Mouse (Mus musculus) heart, embryonic 12.5 days (tissue): ENCODE data around the gene Ccdc170. TPM values are rescaled to one million over a fixed set of nuclear protein-coding genes. Genes with fewer than 3 reads are reported as not detected.

ENCODE experiments used
- ATAC-seq: fragments of 200-750 bp; cut with Nextera tagmentation; 2 replicates; pipeline ENCODE4 v1.8.0; 2017; ENCODE audit warnings: moderate TSS enrichment, moderate library complexity; ENCODE audit not compliant: insufficient number of reproducible peaks, low FRiP score
- H3K27ac ChIP-seq: fragments of 300-500 bp; sonication (generic); 2 replicates; pipeline ENCODE4 v1.5.1; 2016; ENCODE audit warnings: mild to moderate bottlenecking, moderate library complexity; ENCODE audit not compliant: poor library complexity, severe bottlenecking
- H3K27me3 ChIP-seq: fragments of 300-500 bp; sonication (generic); replicated peaks from 2 replicates; pipeline ENCODE4 v1.6.1; 2016; ENCODE audit warnings: mild to moderate bottlenecking, moderate library complexity
- H3K36me3 ChIP-seq: fragments of 300-500 bp; sonication (generic); 2 replicates; pipeline ENCODE4 v1.6.1; 2016; ENCODE audit warnings: mild to moderate bottlenecking, moderate library complexity
- H3K4me1 ChIP-seq: fragments of 300-500 bp; sonication (generic); replicated peaks from 2 replicates; pipeline ENCODE4 v1.6.1; 2016; ENCODE audit warnings: mild to moderate bottlenecking
- H3K4me2 ChIP-seq: fragments of 300-500 bp; sonication (generic); 2 replicates; pipeline ENCODE4 v1.6.1; 2016; ENCODE audit warnings: mild to moderate bottlenecking, moderate library complexity
- H3K4me3 ChIP-seq: fragments of 300-500 bp; sonication (generic); 2 replicates; pipeline ENCODE4 v1.5.1; 2016; ENCODE audit warnings: mild to moderate bottlenecking
- H3K9ac ChIP-seq: fragments of 300-500 bp; sonication (generic); 2 replicates; pipeline ENCODE4 v1.6.1; 2016; ENCODE audit warnings: mild to moderate bottlenecking, moderate library complexity
- H3K9me3 ChIP-seq: fragments of 300-500 bp; sonication (generic); replicated peaks from 2 replicates; pipeline ENCODE4 v1.6.1; 2016; ENCODE audit warnings: mild to moderate bottlenecking, moderate library complexity
- WGBS: fragments of 180-500 bp; shearing (Covaris S2); methylation state at CpG from one replicate; pipeline ENCODE4 v1.1.7; 2016; 5-methylcytosine and 5-hydroxymethylcytosine counted together
- polyA plus RNA-seq: library from polyadenylated mRNA; unstranded; fragments of >200 nt; fragmentation: Nextera tagmentation; extraction: Ambion mirVana; gene quantifications from 2 replicates; pipeline ENCODE4 v1.2.1, GENCODE M21; 2016

Gene Ccdc170
- polyA plus RNA-seq, 1 experiment from 2014 or later, result not detected

- WGBS, result 56% methylated on average over 4 of the region's 4 CpGs
- H3K4me2 ChIP-seq, result no peak overlapping the region
- no peaks in the 10 kb centered on the region for H3K36me3 ChIP-seq
- no peaks in the 10 kb centered on the region for H3K9me3 ChIP-seq
- H3K4me3 ChIP-seq, result no peak overlapping the region
- no peaks in the 10 kb centered on the region for H3K27me3 ChIP-seq
- H3K27ac ChIP-seq, result no peak overlapping the region
- no peak for ATAC-seq
- H3K4me1 ChIP-seq, result no peaks in the 10 kb centered on the region
- no peak overlapping the region for H3K9ac ChIP-seq
Measured at GRCm38 (mm10) chr10:4559132-4559531, 76.8 kb downstream of the Ccdc170 start.

- Histone ChIP-seq H3K27me3 (no peaks in the 10 kb centered on the region), H3K9me3 (no peaks in the 10 kb centered on the region), H3K27ac (no peak overlapping the region), H3K4me3 (no peak overlapping the region), H3K4me1 (no peaks in the 10 kb centered on the region), H3K4me2 (no peak overlapping the region), H3K36me3 (no peaks in the 10 kb centered on the region), H3K9ac (no peak overlapping the region)
- no peak for ATAC-seq
- 67% methylated on average over 1 of the region's 1 CpGs for WGBS
Measured at GRCm38 (mm10) chr10:4565148-4565547, 82.8 kb downstream of the Ccdc170 start.

- Histone ChIP-seq H3K9ac (no peak overlapping the region), H3K27me3 (no peaks in the 10 kb centered on the region), H3K4me3 (no peak overlapping the region), H3K9me3 (no peaks in the 10 kb centered on the region), H3K4me2 (no peak overlapping the region), H3K4me1 (no peaks in the 10 kb centered on the region), H3K36me3 (no peaks in the 10 kb centered on the region), H3K27ac (no peak overlapping the region)
- ATAC-seq, result no peak
- 87% methylated on average over 4 of the region's 4 CpGs for WGBS
Measured at GRCm38 (mm10) chr10:4570778-4571177, 88.5 kb downstream of the Ccdc170 start.

GRCm38 (mm10) chr10:4571304-4571703 is 89.0 kb downstream of the Ccdc170 start:
- 77% methylated on average over 4 of the region's 4 CpGs for WGBS
- H3K9ac ChIP-seq, result no peak overlapping the region
- no peak overlapping the region for H3K4me3 ChIP-seq
- no peak overlapping the region for H3K27ac ChIP-seq
- no peaks in the 10 kb centered on the region for H3K9me3 ChIP-seq
- no peaks in the 10 kb centered on the region for H3K4me1 ChIP-seq
- H3K4me2 ChIP-seq, result no peak overlapping the region
- H3K27me3 ChIP-seq, result no peaks in the 10 kb centered on the region
- no peaks in the 10 kb centered on the region for H3K36me3 ChIP-seq
- no peak for ATAC-seq

GRCm38 (mm10) chr10:4581905-4582304 is 99.6 kb downstream of the Ccdc170 start:
- no peak overlapping the region for H3K9ac ChIP-seq

GRCm38 (mm10) chr10:4586691-4587090 is 104.4 kb downstream of the Ccdc170 start:
- no peaks in the 10 kb centered on the region for H3K27me3 ChIP-seq
- ATAC-seq, result no peak
- H3K9ac ChIP-seq, result no peak overlapping the region
- H3K9me3 ChIP-seq, result no peaks in the 10 kb centered on the region
- H3K4me3 ChIP-seq, result no peak overlapping the region
- 85% methylated on average over 6 of the region's 6 CpGs for WGBS
- H3K27ac ChIP-seq, result no peak overlapping the region
- H3K4me2 ChIP-seq, result no peak overlapping the region
- H3K36me3 ChIP-seq, result no peaks in the 10 kb centered on the region
- no peaks in the 10 kb centered on the region for H3K4me1 ChIP-seq

More at GRCm38 (mm10) chr10:4581905-4582304, 99.6 kb downstream of the Ccdc170 start:
- 81% methylated on average over 5 of the region's 5 CpGs for WGBS
- Histone ChIP-seq H3K9me3 (no peaks in the 10 kb centered on the region), H3K36me3 (no peaks in the 10 kb centered on the region), H3K4me3 (no peak overlapping the region), H3K4me1 (no peaks in the 10 kb centered on the region), H3K27me3 (no peaks in the 10 kb centered on the region), H3K27ac (no peak overlapping the region), H3K4me2 (no peak overlapping the region)
- ATAC-seq, result no peak

- no peaks in the 10 kb centered on the region for H3K4me1 ChIP-seq
- no peak overlapping the region for H3K4me3 ChIP-seq
- whole genome bisulfite sequencing, result 81% methylated on average over 4 of the region's 4 CpGs
- no peak for ATAC-seq
- no peaks in the 10 kb centered on the region for H3K9me3 ChIP-seq
- no peak overlapping the region for H3K9ac ChIP-seq
- no peak overlapping the region for H3K4me2 ChIP-seq
- no peaks in the 10 kb centered on the region for H3K27me3 ChIP-seq
- H3K27ac ChIP-seq, result no peak overlapping the region
- H3K36me3 ChIP-seq, result no peaks in the 10 kb centered on the region
Measured at GRCm38 (mm10) chr10:4589576-4589975, 107.3 kb downstream of the Ccdc170 start.

- ATAC-seq, result no peak
- Histone ChIP-seq H3K4me3 (no peak overlapping the region), H3K9me3 (no peaks in the 10 kb centered on the region), H3K9ac (no peak overlapping the region), H3K27me3 (no peaks in the 10 kb centered on the region), H3K4me1 (no peaks in the 10 kb centered on the region), H3K4me2 (no peak overlapping the region), H3K27ac (no peak overlapping the region), H3K36me3 (no peaks in the 10 kb centered on the region)
- 72% methylated on average over 8 of the region's 8 CpGs for WGBS
Measured at GRCm38 (mm10) chr10:4590956-4591355, 108.7 kb downstream of the Ccdc170 start.

- no peak overlapping the region for H3K4me3 ChIP-seq
- no peak overlapping the region for H3K9ac ChIP-seq
- no peaks in the 10 kb centered on the region for H3K27me3 ChIP-seq
- no peak overlapping the region for H3K27ac ChIP-seq
- no peaks in the 10 kb centered on the region for H3K4me1 ChIP-seq
- ATAC-seq, result no peak
- no peak overlapping the region for H3K4me2 ChIP-seq
- WGBS, result 62% methylated on average over 4 of the region's 4 CpGs
- no peaks in the 10 kb centered on the region for H3K36me3 ChIP-seq
- H3K9me3 ChIP-seq, result no peaks in the 10 kb centered on the region
Measured at GRCm38 (mm10) chr10:4593828-4594227, 111.5 kb downstream of the Ccdc170 start.

GRCm38 (mm10) chr10:4597211-4597610 is 114.9 kb downstream of the Ccdc170 start:
- Histone ChIP-seq H3K4me3 (no peak overlapping the region), H3K36me3 (no peaks in the 10 kb centered on the region), H3K9ac (no peak overlapping the region), H3K4me1 (no peaks in the 10 kb centered on the region), H3K4me2 (no peak overlapping the region), H3K9me3 (no peaks in the 10 kb centered on the region), H3K27ac (no peak overlapping the region), H3K27me3 (no peaks in the 10 kb centered on the region)
- no peak for ATAC-seq
- WGBS, result 88% methylated on average over 4 of the region's 4 CpGs

GRCm38 (mm10) chr10:4598244-4598842 is 116.0 kb downstream of the Ccdc170 start:
- no peak for ATAC-seq
- WGBS, result 61% methylated on average over 10 of the region's 10 CpGs
- H3K9me3 ChIP-seq, result peaks cover 3% of the 10 kb centered on the region; the same call in 1 of the 2 replicates
- H3K27ac ChIP-seq, result no peak overlapping the region
- no peaks in the 10 kb centered on the region for H3K27me3 ChIP-seq
- H3K36me3 ChIP-seq, result no peaks in the 10 kb centered on the region
- no peak overlapping the region for H3K9ac ChIP-seq
- no peaks in the 10 kb centered on the region for H3K4me1 ChIP-seq
- no peak overlapping the region for H3K4me2 ChIP-seq
- no peak overlapping the region for H3K4me3 ChIP-seq

GRCm38 (mm10) chr10:4598916-4599315 is 116.6 kb downstream of the Ccdc170 start:
- H3K4me1 ChIP-seq, result no peaks in the 10 kb centered on the region
- ATAC-seq, result no peak
- H3K36me3 ChIP-seq, result no peaks in the 10 kb centered on the region
- H3K27ac ChIP-seq, result no peak overlapping the region
- peaks cover 3% of the 10 kb centered on the region; the same call in 1 of the 2 replicates for H3K9me3 ChIP-seq
- WGBS, result 84% methylated on average over 12 of the region's 12 CpGs
- no peak overlapping the region for H3K9ac ChIP-seq
- H3K4me3 ChIP-seq, result no peak overlapping the region
- no peak overlapping the region for H3K4me2 ChIP-seq
- no peaks in the 10 kb centered on the region for H3K27me3 ChIP-seq
